Mouse (Mus musculus) myocyte (in vitro differentiated cells): ENCODE results near the gene Gpr27. TPM values are rescaled to one million over a fixed set of nuclear protein-coding genes. Genes with fewer than 3 reads are reported as not detected.
A peak's percentile ranks its signal among the peaks of the same experiment; 100 is the strongest.

Experiments used
- H3K27me3 ChIP-seq: one replicate; pipeline ENCODE4 v1.6.1; 2011; ENCODE audit not compliant: control insufficient read depth, insufficient read depth, insufficient read length
- H3K36me3 ChIP-seq: one replicate; pipeline ENCODE4 v1.6.1; 2011; ENCODE audit not compliant: control insufficient read depth, insufficient read depth
- H3K4me2 ChIP-seq: one replicate; pipeline ENCODE4 v1.6.1; 2011; ENCODE audit warnings: low read depth, control low read depth
- H3K4me3 ChIP-seq: one replicate; pipeline ENCODE4 v1.5.1; 2011; ENCODE audit warnings: mild to moderate bottlenecking, control low read depth, moderate library complexity
- H3K79me2 ChIP-seq: one replicate; pipeline ENCODE4 v1.6.1; 2011; ENCODE audit not compliant: control insufficient read depth, insufficient read depth
- H3ac ChIP-seq: one replicate; pipeline ENCODE4 v1.6.1; 2011; ENCODE audit not compliant: control insufficient read depth, insufficient read length
- CEBPB ChIP-seq: IDR thresholded peaks from 2 replicates; pipeline ENCODE4 v1.6.1; 2011; ENCODE audit warnings: mild to moderate bottlenecking, moderate library complexity; ENCODE audit not compliant: poor library complexity, insufficient read depth, severe bottlenecking
- E2F4 ChIP-seq: IDR thresholded peaks from one replicate; pipeline ENCODE4 v1.6.1; 2011; ENCODE audit warnings: mild to moderate bottlenecking, control low read depth, moderate library complexity; ENCODE audit not compliant: insufficient read depth
- MAX ChIP-seq: IDR thresholded peaks from one replicate; pipeline ENCODE4 v1.6.1; 2011; ENCODE audit warnings: low read depth, mild to moderate bottlenecking, control low read depth
- MYOD1 ChIP-seq, 3 experiments: IDR thresholded peaks; one replicate each; pipeline ENCODE4 v1.6.1; 2011; ENCODE audit warnings: control low read depth in 2 of 3, low read depth in 2 of 3, mild to moderate bottlenecking in 2 of 3, moderate library complexity in 1 of 3; ENCODE audit not compliant: insufficient read length in 2 of 3, control insufficient read depth in 1 of 3
- MYOG ChIP-seq, 3 experiments: IDR thresholded peaks; one replicate each; pipeline ENCODE4 v1.6.1; 2011; ENCODE audit warnings: control low read depth in 2 of 3, low read depth in 2 of 3, mild to moderate bottlenecking in 2 of 3; ENCODE audit not compliant: insufficient read length in 2 of 3, control insufficient read depth in 1 of 3, insufficient read depth in 1 of 3
- POLR2A ChIP-seq: IDR thresholded peaks from one replicate; pipeline ENCODE4 v1.6.1; 2011; ENCODE audit warnings: low read depth, mild to moderate bottlenecking, control low read depth, moderate library complexity; ENCODE audit not compliant: insufficient read length
- POLR2AphosphoS2 ChIP-seq: IDR thresholded peaks from one replicate; pipeline ENCODE4 v1.6.1; 2011; ENCODE audit warnings: low read depth, control low read depth; ENCODE audit not compliant: insufficient read length
- REST ChIP-seq: IDR thresholded peaks from one replicate; pipeline ENCODE4 v1.6.1; 2011; ENCODE audit warnings: mild to moderate bottlenecking, control low read depth, moderate library complexity; ENCODE audit not compliant: insufficient read depth, insufficient read length
- SRF ChIP-seq: IDR thresholded peaks from one replicate; pipeline ENCODE4 v1.6.1; 2011; ENCODE audit warnings: low read depth; ENCODE audit not compliant: control insufficient read depth, insufficient read length
- TCF12 ChIP-seq: IDR thresholded peaks from one replicate; pipeline ENCODE4 v1.6.1; 2011; ENCODE audit warnings: mild to moderate bottlenecking, control low read depth; ENCODE audit not compliant: poor library complexity, insufficient read depth, severe bottlenecking
- TCF3 ChIP-seq: IDR thresholded peaks from one replicate; pipeline ENCODE4 v1.6.1; 2011; ENCODE audit warnings: low read depth, control low read depth; ENCODE audit not compliant: insufficient read length
- USF1 ChIP-seq: IDR thresholded peaks from one replicate; pipeline ENCODE4 v1.6.1; 2011; ENCODE audit warnings: low read depth, mild to moderate bottlenecking, control low read depth, moderate library complexity
- polyA plus RNA-seq: library from polyadenylated mRNA; unstranded; fragments of >200 nt; fragmentation: generic; extraction: Trizol; gene quantifications from one replicate; pipeline ENCODE4 v1.2.1, GENCODE M21; 2012; ENCODE audit warnings: missing spikeins

The Gpr27 gene
- polyA plus RNA-seq, 1 experiment = not detected

GRCm38 (mm10) chr6:99658586-99658985, 33.9 kb upstream of the Gpr27 start:
- TF ChIP-seq TCF12 (no peak), REST (no peak), MYOD1 (IDR thresholded peaks at IDR 0.05; ENCODE audit: control insufficient read depth in 1 of 3, insufficient read length in 2 of 3, low read depth in 2 of 3) (no peak), MAX (no peak), CEBPB (no peak), POLR2AphosphoS2 (no peak), POLR2A (no peak), E2F4 (no peak), SRF (no peak), MYOG (IDR thresholded peaks at IDR 0.05; ENCODE audit: control insufficient read depth in 1 of 3, insufficient read depth in 1 of 3, insufficient read length in 2 of 3, low read depth in 2 of 3) (no peak), USF1 (no peak), TCF3 (no peak)
- no peaks in the 10 kb centered on the region for H3K27me3 ChIP-seq
- H3K36me3 ChIP-seq = no peaks in the 10 kb centered on the region
- H3K4me3 ChIP-seq = no peak overlapping the region
- H3ac ChIP-seq = no peak overlapping the region
- no peaks in the 10 kb centered on the region for H3K79me2 ChIP-seq
- no peak overlapping the region for H3K4me2 ChIP-seq

DNA sequence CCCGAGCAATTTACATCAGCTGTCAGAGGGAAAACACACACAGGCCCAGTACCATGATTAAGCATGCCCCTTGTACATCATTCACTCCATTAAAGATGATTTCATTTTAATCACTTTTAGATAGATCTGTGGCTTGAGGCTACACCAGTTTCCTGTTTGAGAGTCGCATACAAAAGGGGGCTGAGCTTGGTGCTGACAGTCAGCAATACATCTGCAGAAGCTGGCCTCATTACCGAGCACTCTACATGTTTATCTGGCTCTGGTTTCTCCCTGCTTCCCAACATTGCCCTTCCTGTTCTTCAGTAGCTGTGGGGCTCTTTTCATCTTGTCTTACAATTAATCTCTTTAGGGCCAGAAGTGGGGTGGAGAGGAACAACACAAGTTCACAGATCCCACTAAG, 32.0 kb upstream of the Gpr27 start:
- no peak overlapping the region for H3K4me3 ChIP-seq
- H3K4me2 ChIP-seq = no peak overlapping the region
- no peaks in the 10 kb centered on the region for H3K27me3 ChIP-seq
- no peak overlapping the region for H3ac ChIP-seq
- TF ChIP-seq TCF3 (no peak), REST (no peak), SRF (no peak), MAX (no peak), USF1 (no peak)
- no peaks in the 10 kb centered on the region for H3K79me2 ChIP-seq
- H3K36me3 ChIP-seq = no peaks in the 10 kb centered on the region

DNA sequence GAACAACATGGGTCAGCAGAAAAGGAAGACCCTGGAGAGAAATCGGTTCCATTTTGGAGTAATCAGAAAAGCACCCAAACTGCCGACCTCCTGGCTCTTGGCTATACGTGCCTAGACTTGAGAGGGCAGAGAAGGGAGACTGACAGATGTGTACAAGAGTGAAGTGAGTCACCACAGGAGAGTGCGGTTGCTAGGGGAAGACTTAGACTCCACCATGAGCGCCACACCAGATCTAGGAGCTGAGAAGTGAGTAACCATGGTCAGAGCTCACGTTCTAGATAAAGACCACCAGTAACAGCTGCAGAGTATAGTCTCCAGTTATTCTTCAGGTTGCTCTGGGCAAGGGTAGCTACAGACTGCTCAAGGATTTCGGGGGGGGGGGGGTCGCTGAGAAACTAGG, 29.2 kb upstream of the Gpr27 start:
- no peak overlapping the region for H3ac ChIP-seq
- no peaks in the 10 kb centered on the region for H3K79me2 ChIP-seq
- TF ChIP-seq TCF12 = no peak
- H3K36me3 ChIP-seq = no peaks in the 10 kb centered on the region
- H3K4me3 ChIP-seq = no peak overlapping the region
- no peak overlapping the region for H3K4me2 ChIP-seq
- no peaks in the 10 kb centered on the region for H3K27me3 ChIP-seq

GRCm38 (mm10) chr6:99665457-99666317, 26.8 kb upstream of the Gpr27 start:
- Histone ChIP-seq H3K4me2 (peak overlapping the region; percentile 82), H3K4me3 (peak overlapping the region; percentile 44), H3ac (peak overlapping the region; percentile 49), H3K36me3 (no peaks in the 10 kb centered on the region), H3K79me2 (no peaks in the 10 kb centered on the region), H3K27me3 (no peaks in the 10 kb centered on the region)
- TF ChIP-seq REST (no peak), MYOD1 (IDR thresholded peaks at IDR 0.05; ENCODE audit: control insufficient read depth in 1 of 3, insufficient read length in 2 of 3, low read depth in 2 of 3) (no peak), MYOG (IDR thresholded peaks at IDR 0.05; ENCODE audit: control insufficient read depth in 1 of 3, insufficient read depth in 1 of 3, insufficient read length in 2 of 3, low read depth in 2 of 3) (no peak), TCF12 (no peak), CEBPB (no peak), POLR2AphosphoS2 (no peak), MAX (no peak), E2F4 (no peak)

DNA sequence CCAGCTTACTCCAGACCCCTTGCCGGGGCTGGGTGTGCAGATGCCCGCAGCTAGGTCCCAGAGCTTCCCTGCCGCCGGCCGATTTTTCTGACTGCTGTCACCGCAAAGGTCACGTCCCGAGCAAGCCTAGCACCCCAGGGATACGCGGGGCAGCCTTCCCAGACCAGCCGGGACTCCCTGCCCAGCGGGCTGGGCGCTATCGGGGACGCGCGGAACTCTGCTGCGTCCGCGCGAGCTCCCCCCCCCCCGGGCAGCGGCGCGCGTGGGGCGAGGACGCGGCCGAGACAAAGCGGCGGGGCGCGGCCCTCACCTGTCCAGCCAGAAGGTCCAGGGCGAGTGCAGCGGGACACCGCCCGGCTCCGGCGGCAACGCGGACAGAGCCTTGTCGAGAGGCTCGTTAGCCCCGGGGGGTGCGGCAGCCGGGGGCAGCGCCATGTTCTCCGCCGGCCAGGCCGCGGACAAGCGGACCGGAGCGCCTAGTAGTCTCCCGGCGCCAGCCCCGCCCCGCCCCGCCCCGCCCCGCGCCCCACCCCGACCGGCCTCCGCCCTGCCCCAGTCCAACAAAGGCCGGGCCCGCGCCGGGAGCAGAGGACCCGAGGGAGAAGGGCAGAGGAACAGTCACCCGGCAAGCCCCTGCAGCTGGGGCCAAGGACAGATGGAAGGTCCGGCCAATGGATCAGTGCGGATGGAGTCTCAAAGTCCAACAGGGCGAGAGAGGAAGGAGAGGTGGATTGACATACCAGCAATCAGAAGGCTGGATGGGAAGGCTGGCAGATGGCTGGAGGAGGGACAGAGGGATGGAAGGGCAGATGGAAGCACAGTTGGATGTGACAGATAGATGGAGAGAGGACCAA, 25.9 kb upstream of the Gpr27 start, which contains the start of the genes Eif4e3 and Gm20696:
Eif4e3 (minus strand) TSS at position 454 of the 854 bp plus-strand sequence.
Gm20696 (minus strand) TSS at position 480 of the 854 bp plus-strand sequence.
- no peak for TF ChIP-seq TCF3
- TF ChIP-seq POLR2AphosphoS2 = peak; percentile 46
- peak in 2 of 3 experiments; percentile 15 to 29 for TF ChIP-seq MYOD1 (IDR thresholded peaks at IDR 0.05; ENCODE audit: control insufficient read depth in 1 of 3, insufficient read length in 2 of 3, low read depth in 2 of 3)
- peak; percentile 85 for TF ChIP-seq POLR2A
- TF ChIP-seq SRF = no peak
- no peak for TF ChIP-seq USF1
- peak in 1 of 3 experiments; percentile 36 for TF ChIP-seq MYOG (IDR thresholded peaks at IDR 0.05; ENCODE audit: control insufficient read depth in 1 of 3, insufficient read depth in 1 of 3, insufficient read length in 2 of 3, low read depth in 2 of 3)
- TF ChIP-seq E2F4 = no peak
- no peaks in the 10 kb centered on the region for H3K79me2 ChIP-seq
- peak within 1 kb of the TSS; percentile 49 for H3ac ChIP-seq
- no peaks in the 10 kb centered on the region for H3K27me3 ChIP-seq
- H3K4me2 ChIP-seq = peak within 1 kb of the TSS; percentile 94
- H3K36me3 ChIP-seq = no peaks in the 10 kb centered on the region
- peak within 1 kb of the TSS; percentile 44 for H3K4me3 ChIP-seq
